Mouse (Mus musculus) left cerebral cortex, postnatal 25 days (tissue): ENCODE measurements around the gene Ttyh2. TPM values are rescaled to one million over a fixed set of nuclear protein-coding genes. Genes with fewer than 3 reads are reported as not detected.

Experiments used
- DNase-seq, 2 experiments: peaks; one replicate each; pipeline ENCODE4 v3.0.0; 2022; ENCODE audit warnings: low spot score in 2 of 2, mixed read lengths in 1 of 2
- intact Hi-C: fragments of 180-260 bp; cut with DNase I; formaldehyde crosslinking; loops from one replicate; pipeline ENCODE4 v1.15.1; 2025
- total RNA-seq, 2 experiments: library from RNA; stranded (reverse); gene quantifications; 2 replicates each; pipeline ENCODE4 v1.2.3; 2021

Ttyh2 gene
- total RNA-seq, 2 experiments from 2014 or later = 18.6 to 21.4 TPM

DNA sequence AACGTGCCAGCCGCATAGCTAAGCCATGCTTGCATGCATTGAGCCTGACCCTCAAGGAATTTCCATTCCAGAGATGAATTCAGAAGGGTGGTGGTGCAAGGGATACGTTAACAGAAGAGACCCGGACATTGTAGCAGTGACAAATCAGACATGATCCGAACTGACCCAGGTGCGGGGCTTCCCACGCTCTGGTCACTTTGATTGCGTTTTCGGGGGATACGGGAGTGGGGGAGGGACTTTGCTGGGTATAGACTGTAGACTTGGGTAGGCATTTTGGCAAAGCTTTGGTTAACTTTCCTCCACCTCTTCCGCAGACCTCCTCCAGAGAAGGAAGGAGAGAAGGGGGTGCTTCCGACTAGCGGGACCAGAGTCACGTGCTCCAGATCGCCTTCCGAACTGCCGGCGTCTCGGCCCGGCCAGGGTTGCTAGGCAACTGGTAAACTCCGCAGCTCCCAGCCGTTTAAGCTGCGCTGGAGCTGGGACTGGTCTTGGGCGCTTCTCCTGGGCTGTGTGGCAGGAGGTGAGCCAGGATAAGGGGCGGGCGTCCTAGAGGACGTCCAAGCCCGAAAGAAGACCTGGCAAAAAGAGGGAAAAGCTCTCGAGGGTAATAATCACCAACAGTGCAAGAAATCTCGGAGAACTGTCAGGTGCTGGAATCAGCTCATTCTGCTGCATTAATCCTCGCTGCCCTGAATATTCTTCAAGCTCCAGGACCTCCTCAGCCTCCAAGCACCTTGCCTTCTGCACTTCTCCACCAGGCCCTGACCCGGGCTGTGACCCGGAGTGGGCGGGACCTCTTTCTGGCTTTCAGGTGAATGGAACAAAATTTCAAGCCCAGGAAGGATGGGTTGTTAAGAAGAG, 52.0 kb downstream of the Ttyh2 start, which contains the start of gene Dnaic2:
Gene Dnaic2, plus strand, starts transcription at position 444 of the 861 bp plus-strand sequence.
- peak; percentile 78 to 83 for DNase-seq
- intact Hi-C loops = loop anchor here (5.0 kb wide), 1 partner anchor 50 kb away; the partner anchor contains the start of gene Ttyh2

GRCm38 (mm10) chr11:114727826-114728186, 52.6 kb downstream of the Ttyh2 start:
- intact Hi-C loops = loop anchor here (5.0 kb wide), 1 partner anchor 51 kb away; the partner anchor contains the start of gene Ttyh2
- peak in 1 of 2 experiments; percentile 35 for DNase-seq

- DNase-seq = no peak
- intact Hi-C loops = loop anchor here (5.0 kb wide), 1 partner anchor 51 kb away; the partner anchor contains the start of gene Ttyh2
Measured at GRCm38 (mm10) chr11:114728333-114728732, 53.1 kb downstream of the Ttyh2 start.

DNA sequence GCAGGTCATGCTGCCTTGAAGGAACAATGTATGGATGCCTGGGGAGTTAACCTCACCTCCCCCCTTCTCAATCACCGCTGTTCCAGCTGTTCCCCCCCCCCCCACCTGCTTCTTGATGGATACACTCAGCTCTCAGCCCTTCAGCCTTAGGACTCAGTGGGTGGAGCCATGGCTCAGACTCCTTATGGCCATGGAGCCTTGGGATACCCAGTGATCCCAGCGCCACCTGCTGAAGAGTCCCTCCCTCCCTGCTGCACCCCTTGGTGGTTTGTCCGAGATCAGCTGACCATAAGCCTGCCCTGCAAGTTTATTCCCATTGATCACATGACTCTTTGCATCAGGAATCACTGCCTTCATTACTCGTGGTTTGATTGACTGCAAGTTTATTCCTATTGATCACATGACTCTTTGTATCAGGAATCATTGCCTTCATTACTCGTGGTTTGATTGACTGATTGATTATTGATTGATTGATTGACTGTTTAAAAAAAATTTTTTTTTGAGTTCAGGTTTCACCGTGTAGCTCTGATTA, 54.7 kb downstream of the Ttyh2 start:
- intact Hi-C loops = loop anchor here (5.0 kb wide), 1 partner anchor 53 kb away; the partner anchor contains the start of gene Ttyh2
- DNase-seq = no peak

DNA sequence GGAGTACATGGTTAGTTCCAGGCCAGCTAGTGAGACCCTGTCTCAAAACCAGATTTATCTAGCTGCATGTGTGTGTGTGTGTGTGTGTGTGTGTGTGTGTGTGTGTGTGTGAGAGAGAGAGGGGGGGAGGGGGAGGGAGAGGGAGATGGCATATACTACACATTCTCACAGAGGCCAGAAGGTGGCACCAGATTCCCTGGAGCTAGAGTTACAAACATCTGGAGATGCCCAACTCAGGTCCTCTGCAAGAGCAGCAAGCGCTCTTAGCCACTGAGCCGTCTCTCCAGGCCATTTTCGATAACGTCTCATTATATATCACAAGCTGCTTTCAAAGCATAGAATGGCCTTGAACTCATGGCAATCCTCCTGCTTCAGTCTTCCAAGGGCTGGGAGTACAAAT, 56.5 kb downstream of the Ttyh2 start:
- intact Hi-C loops = no loop called here
- DNase-seq = no peak

- intact Hi-C loops = no loop called here
- DNase-seq = no peak
Measured at GRCm38 (mm10) chr11:114732890-114733289, 57.7 kb downstream of the Ttyh2 start.

DNA sequence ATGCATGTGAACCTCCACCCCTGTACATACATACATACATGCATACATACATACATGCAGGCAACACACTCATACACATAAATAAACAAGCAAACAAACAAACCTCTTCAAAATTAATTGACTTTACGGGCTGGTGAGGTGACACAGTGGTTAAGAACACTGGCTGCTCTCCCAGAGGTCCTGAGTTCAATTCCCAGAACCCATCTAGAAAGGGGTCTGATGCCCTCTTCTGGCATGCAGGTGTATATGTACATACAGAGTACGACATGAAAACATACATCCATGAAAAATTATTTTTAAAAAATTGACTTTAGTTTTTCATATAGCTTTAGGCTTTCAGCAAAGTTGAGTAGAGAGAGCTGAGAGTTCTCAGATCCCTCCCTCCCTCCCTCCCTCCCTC, 60.9 kb downstream of the Ttyh2 start:
- DNase-seq = no peak
- intact Hi-C loops = no loop called here

- peak; percentile 38 to 42 for DNase-seq
- intact Hi-C loops = no loop called here
Measured at GRCm38 (mm10) chr11:114736913-114737624, 61.8 kb downstream of the Ttyh2 start.

- intact Hi-C loops = loop anchor here (10.0 kb wide), 1 partner anchor 314 kb away; no protein-coding TSS in a partner anchor
- DNase-seq = no peak
Measured at GRCm38 (mm10) chr11:114740598-114740997, 65.4 kb downstream of the Ttyh2 start.

DNA sequence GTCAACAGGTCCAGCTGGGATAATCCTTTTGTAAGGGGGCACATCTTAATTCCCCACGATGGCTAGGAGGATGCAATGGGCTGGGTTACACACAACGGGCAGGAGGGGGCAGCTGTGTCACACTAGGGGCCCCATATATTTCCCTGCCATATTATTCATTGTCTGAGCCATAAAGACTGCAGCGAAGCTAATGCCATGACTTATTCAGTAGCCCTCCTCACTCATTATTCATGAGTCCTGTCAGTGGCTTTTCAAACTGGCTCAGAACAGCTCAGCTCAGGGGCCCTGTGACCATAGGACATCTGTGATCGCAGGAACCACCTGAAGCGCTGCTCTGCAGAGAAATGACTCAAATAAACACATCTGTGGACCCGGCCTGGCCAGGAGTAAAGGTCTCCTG, 66.2 kb downstream of the Ttyh2 start:
- intact Hi-C loops = loop anchor here (10.0 kb wide), 1 partner anchor 313 kb away; no protein-coding TSS in a partner anchor
- DNase-seq = no peak

GRCm38 (mm10) chr11:114745134-114745533, 69.9 kb downstream of the Ttyh2 start:
- peak; percentile 88 to 91 for DNase-seq
- intact Hi-C loops = loop anchor here (1.0 to 10.0 kb wide), 4 partner anchors 44 to 310 kb away; no protein-coding TSS in a partner anchor

DNA sequence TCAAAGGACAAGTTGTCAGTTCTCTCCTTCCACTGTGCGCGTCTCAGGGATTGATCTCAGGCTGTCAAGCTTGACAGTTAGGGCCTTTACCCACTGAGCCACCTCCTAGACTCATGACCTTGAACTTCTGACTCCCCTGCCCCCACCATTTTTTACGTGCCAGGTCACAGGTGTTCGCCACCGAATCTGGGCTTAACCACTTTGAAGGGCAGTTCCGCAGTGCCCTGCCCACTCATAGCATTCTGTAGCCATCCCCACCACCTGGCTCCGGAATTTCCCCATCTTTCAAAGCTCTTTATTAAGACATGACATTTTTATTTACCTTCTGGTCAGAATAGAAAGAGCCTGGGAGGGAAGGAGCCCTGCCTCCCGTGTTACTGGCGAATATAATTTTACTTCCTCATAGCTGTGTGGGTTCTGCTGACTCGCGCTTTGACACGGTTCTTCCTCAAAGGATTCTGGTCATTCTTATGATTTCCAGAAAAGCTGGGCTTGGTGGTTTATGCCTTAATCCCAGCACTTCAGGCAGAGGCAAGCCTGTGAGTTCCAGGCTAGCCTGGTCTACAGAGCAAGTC, 72.4 kb downstream of the Ttyh2 start:
- DNase-seq = no peak
- intact Hi-C loops = loop anchor here (5.0 to 10.0 kb wide), 2 partner anchors 130 to 307 kb away; no protein-coding TSS in a partner anchor

GRCm38 (mm10) chr11:114764820-114765818, 89.9 kb downstream of the Ttyh2 start, which contains the start of gene Kif19a:
Kif19a (plus strand) TSS chr11:114765388.
- peak in 1 of 2 experiments; percentile 8 for DNase-seq
- intact Hi-C loops = no loop called here

GRCm38 (mm10) chr11:114769911-114770310, 94.7 kb downstream of the Ttyh2 start:
- peak in 1 of 2 experiments; percentile 11 for DNase-seq
- intact Hi-C loops = no loop called here
